Mouse (Mus musculus) cerebellum, adult 11 months (tissue): ENCODE data around the gene Bora.
"Not testable (repeated sequence)": the region's sequence is repeated elsewhere in the genome, so short reads cannot be mapped to it uniquely, and the experiment has no call there.

Experiments used
- DNase-seq: peaks from one replicate; pipeline ENCODE4 v3.0.0; 2022

Gene Bora

DNA sequence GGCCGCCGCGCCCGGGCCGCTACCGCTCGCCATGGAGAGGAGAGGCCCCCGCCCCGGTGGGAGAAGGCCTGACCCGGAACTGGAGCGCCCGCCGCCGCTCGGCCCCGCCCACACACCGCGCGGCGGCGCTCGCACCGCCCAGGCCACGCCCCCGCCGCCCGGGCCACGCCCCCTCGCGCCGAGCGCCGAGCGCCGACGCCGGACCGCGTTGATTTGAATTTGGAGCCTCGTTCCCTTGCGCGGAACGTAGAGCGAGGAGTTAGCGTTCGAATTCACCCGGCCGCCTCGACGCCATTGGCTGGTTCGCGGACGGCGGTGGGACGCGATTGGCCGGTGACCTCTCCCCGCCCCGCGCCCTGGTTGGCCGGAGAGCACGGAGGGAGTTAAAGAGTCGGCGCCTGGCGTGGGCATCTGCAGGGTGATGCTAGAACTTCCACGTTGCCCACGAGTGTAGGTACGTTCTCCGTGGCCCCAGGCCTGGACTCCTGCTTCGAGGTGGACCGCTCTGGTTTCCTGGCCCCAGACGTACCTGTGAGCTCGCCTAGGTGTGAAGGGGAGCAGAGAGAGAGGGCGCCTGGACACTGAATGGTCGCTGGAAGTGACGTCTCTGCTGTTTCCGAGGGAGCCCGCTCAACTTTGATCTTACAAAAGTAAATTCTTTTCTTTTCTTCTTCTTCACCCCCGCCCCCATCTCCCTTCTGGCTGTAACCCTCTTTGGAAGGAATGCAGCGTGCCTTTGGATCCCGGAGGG lies at the start of gene Bora, which contains the start of gene Mzt1:
Gene Bora (plus strand): TSS at position 192 of the 751 bp plus-strand sequence.
Gene Mzt1 (minus strand): TSS at position 104 of the 751 bp plus-strand sequence.
- DNase-seq: peak; percentile 92

DNA sequence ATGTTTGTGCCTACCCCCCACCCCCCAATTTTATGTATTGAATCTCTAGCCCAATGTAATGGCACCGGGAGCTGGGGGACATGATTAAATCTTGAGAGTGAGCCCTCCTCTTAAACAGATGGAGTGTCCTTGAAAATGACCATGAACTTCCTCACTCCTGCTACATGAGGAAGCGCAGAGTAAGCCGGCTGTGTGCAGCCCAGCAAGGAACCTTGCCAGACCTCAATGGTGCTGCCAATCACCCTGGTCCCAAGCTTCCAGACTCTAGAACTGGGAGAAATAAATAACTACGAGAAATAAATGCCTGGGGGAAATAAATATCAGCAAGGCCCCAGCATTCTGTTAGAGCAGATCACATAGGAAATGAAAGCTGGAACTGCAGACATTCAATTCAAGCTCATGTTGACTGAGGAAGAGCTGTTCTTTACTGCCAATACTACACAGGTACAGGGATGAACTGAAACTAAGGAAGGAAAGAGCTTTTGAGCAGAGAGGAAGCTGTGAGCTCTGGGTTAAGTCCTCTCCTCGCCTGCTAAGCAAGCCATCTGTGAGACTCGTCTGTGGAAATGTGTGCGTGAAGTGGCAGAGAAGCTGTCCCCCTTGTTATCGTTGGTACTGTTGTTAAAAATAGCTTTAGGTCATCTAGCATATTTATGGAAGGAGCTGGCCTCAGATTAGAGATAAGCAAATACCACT lies 35.6 kb upstream of the Bora start:
- DNase-seq: no peak

- DNase-seq: no peak
These were observed 35.1 kb upstream of the Bora start for GRCm38 (mm10) chr14:99010920-99011313.

DNA sequence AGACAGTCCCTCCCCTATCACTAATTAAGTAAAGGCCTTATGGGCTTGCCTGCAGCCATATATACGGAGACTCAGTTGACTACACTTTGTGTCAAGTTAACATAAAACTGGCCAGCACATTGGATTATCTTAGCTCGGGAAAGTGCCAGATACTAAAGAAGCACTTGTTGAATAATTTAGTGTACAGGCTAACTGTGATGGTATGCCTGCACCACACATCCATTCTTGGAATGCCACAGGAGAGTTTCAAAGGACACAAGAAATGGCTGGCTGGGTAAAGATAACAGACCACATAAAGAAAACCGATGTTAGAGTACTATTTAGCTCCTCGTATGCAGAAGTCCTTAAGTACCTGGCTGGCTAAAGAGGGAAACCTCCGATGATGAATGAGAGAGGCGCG lies 27.3 kb upstream of the Bora start:
- no peak for DNase-seq

- DNase-seq: no peak
These were observed 26.8 kb upstream of the Bora start for GRCm38 (mm10) chr14:99019136-99019808.

DNA sequence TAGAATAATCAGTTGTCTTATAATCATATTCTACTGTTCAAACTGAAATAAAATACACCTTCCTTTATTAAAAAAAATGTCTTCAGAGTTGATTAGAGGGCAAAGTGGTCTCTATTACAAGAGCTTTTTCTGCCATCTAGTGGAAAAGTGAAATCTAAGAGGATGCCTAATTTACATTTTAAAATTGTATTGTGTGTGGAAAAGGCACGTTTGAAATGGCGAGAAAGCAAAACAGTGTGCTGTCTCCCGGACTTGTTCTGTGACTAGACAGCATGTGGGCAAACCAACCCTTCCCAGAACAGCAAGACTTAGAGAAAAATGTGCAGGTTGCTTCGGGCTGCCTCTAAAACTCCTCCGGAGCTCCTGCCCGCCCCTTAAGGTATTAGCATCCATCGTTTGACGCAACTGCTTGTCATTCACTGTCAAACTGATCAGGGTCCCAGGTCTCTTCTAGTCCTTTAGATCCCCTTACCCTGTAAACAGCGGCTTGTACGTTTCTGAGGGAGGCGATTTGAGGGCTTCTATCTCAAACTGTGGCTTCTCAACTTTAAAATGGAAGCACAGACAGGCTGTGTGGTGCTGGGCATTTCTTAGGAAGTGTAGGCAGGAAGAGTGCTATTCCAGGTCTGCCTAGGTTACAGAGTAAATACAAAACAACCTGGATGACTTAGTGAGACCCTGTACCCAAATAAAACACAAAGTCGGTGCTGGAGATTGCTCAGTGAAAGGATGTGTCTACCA lies 23.5 kb upstream of the Bora start:
- no peak for DNase-seq

GRCm38 (mm10) chr14:99029987-99030386 lies 16.0 kb upstream of the Bora start:
- no peak for DNase-seq

DNA sequence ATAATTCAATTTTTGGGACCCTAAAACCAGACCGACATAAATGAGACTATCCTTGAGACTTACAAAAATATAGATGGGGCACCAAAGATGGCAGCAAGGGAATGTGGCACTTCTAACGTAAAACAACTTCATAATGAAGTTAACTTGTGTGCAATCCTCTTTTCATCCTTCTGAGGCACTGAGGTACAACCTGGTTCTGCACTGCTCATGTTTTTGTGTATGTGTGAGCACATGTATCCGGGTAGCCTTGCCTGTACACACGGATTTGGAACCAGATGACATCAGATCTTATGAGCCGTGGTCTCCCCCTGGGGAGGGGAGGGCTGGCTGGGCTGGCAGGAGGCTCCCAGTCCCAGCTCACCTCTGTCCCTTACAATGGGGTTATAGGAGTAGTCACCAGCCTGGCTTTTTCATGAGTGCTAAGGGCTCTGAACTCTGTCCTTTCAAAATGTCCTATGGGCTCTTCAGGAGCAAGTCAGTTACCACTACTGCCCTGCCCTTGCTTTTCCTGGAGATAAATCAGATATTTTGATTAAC lies 14.6 kb upstream of the Bora start:
- DNase-seq: no peak

GRCm38 (mm10) chr14:99032596-99032995 lies 13.4 kb upstream of the Bora start:
- DNase-seq: no peak

DNA sequence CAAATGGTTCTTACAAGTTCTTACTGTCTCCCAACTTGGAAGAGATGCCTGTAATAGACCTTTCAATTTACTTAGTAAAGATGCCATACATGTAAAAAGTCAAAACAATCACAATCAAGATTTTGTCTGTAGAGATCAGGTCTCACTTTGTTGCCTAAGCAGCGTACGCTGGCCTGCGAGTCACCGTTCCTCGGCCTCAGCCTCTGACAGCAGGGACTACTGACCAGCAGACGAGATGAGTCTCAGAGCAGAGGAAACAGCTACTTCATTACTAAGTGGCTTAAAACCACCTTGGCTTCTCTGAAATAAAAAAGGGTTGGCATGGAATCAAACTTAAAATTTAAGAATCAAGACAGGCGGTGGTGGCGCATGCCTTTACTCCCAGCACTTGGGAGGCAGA lies 11.2 kb upstream of the Bora start:
- not testable (repeated sequence) for DNase-seq

DNA sequence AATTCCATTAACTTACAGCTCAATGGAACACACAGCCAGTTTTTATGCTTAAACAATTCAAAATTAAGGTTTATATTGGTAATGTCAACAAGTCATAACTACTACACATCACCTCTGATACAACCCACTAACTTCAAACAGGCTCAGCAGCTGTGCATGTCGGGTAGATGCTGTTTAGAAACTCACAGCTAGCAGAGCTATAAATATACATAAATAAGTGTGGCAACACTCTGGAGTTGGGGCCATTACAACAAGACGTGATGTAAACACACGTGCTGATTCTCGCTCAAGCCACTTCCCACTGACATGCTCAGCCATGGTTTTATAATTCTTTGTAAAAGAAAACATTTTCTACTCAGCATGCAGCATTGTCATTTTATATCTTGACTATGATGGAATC lies 10.0 kb upstream of the Bora start:
- no peak for DNase-seq

GRCm38 (mm10) chr14:99037703-99038102 lies 8.3 kb upstream of the Bora start:
- DNase-seq: no peak

DNA sequence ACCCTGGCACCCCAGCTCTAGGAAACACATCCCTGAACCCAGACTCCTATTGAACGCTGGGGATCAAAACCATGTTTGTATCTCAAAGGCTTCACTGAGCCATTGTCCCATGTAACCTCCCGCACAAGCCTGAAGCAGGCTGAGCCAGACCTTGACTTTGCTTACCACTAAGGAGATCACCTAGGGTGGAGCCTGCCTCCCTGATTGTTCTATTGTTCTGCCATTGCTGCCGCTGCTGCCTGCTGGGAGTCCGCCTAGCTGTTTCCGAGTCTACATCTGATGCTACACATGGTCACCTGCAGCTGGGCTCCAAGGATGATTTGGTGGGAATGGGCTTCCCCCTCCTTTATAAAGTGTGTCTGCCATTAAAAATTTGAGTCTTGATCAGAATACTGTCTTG lies 6.7 kb upstream of the Bora start:
- DNase-seq: not testable (repeated sequence)

- no peak for DNase-seq
These were observed 4.6 kb upstream of the Bora start for GRCm38 (mm10) chr14:99041416-99041815.

DNA sequence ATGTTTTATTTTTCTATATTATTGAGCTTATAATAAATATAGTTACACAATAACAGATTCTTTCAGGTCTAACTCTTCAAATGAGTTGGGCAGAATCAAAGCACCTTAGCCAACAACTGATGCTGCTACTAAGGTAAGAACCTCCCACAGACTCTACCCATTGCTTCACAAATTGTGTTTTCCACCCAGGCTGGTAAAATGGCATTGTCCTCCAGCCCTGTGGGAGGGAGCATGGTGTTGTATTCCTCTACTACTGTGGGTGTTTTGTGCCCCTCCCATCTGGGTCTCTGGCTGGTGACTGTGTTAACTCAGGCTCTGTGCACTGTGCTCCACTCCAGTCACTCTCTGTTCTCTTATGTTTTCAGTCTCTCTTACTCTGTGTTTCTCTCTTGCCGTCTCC lies 2.5 kb upstream of the Bora start:
- no peak for DNase-seq

DNA sequence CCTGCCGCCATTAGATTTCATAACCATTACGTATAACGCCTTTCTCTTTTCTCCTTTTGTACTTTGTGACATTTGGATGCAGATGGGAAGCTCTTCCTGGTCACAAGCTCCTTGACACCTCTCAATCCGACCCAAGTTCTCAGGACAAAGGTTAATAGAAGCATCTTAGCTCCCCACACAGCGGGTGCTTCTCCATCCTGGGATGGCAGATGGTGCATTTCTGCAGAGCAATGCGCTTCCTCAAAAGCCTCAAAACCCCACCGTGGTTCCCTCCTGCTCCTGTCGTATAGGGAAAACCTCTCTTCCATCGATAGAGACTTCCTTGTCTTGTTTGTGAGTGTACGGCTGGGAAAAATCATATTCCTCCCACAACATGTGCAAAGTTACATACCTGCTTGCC lies 1.9 kb upstream of the Bora start:
- no peak for DNase-seq

- no peak for DNase-seq
These were observed 1.3 kb upstream of the Bora start for GRCm38 (mm10) chr14:99044718-99045117.

- DNase-seq: no peak
These were observed 518 bp upstream of the Bora start for GRCm38 (mm10) chr14:99045378-99046030.

- DNase-seq: no peak
These were observed 760 bp downstream of the Bora start for GRCm38 (mm10) chr14:99046782-99047181.

DNA sequence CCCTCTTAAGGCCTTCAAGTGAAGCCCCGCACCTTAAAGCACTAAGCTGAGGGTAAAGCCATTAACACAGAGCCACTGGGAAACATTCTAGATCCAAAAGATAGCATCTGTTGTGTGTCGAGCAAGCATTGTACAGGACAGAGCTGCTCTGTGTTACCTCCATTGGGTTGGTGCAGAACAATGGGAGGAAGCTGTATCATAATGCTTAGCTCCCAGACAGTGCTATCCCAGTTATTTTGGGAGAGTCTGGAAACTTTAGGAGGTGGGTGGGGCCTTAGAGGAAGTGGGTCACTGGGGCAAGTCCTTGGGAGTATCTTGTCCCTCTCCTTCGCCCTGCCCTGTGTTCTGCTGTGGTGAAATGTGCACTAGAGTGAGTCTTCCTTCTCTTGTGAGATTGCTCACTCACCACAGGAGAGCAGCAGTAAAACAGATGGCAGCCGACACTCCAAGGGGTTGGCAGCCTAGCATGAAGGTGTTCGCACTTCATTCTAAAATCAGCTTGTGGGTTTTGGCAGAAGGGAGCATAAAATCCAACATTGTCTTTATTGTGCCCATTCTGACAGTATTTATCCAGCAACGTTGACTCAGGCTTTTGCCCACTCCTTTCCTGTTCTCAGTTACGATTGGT lies 13.1 kb downstream of the Bora start:
- peak; percentile 19 for DNase-seq

- DNase-seq: no peak
These were observed 14.6 kb downstream of the Bora start for GRCm38 (mm10) chr14:99060616-99061015.

DNA sequence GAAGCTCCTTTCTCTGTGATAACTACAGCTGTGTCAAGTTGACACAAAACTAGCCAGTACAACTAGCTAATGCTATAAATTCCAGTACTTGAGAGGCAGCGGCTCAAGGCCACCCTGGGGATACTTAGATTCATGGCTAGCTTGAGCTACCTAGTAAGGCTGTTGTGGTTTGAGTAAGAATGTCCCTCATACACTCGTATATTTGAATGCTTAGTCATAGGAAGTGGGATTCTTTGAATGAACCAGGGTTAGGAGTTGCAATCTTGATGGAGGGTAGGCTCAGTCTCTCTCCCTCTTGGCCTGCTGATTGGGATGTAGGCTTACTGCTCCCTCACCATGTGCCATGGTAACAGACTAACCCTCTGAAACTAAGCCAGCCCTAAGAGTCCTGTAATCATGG lies 17.1 kb downstream of the Bora start:
- no peak for DNase-seq
